Mouse (Mus musculus) CH12F3 (cell line): ENCODE measurements around the gene Tiparp.

Experiments
- in situ Hi-C: fragments of 300-500 bp; cut with MboI; formaldehyde crosslinking; loops from 2 replicates; pipeline ENCODE4 v1.14.3; 2020; ENCODE audit warnings: low sequenced_read_pairs

Gene Tiparp

GRCm38 (mm10) chr3:65527691-65528601, at the start of gene Tiparp:
Gene Tiparp (plus strand): TSS chr3:65528410.
- in situ Hi-C loops: no loop called here

- in situ Hi-C loops: no loop called here
Observed at GRCm38 (mm10) chr3:65480676-65481075, 47.5 kb upstream of the Tiparp start.

DNA sequence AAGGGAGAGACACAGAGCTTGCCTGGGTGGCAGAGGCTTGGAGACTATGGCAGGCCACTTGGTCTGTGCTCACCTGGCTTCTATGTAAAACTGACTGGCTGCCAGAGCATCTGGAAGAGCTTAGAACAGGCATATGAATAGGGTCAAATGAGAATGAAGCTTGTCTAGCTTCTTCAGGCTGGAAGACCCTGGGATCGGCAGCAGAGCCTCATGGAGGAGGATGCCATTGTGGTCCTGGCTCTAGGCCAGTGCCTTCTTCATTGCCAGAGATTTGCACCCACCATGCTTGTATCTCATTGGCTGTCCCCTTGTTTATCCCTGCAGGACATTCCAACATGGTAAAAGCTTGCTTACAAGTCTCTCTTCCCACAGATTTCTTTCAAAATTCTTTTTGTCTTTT, 45.9 kb upstream of the Tiparp start:
- in situ Hi-C loops: no loop called here

- in situ Hi-C loops: no loop called here
Observed at GRCm38 (mm10) chr3:65482698-65483407, 45.4 kb upstream of the Tiparp start.

DNA sequence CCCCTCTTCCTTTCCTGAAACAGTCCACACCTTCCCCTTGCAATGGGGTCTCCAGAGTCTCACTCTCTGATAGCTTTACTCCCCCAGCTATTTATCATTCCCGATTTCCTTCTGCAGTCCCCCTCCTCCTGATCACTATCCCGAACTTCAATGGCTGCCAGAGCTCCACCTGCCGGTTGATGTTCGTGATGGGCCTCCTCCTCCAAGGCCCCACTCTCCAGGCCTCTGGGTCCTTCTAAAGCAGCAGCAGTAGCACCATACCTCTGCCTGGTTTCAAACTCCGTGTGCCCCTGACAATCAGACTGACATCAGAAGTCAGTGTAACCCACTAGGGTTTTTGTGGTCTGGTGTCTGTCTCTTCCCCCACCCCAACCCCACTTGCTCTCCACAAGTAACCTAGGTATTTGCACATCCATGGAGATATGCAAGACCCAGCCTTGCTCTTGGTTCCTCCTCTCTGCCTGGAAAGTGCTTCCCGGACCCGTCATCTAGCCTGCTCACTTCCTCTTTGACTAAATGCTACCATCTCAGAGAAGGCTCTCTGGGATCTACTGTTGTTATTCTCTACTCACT, 44.0 kb upstream of the Tiparp start:
- in situ Hi-C loops: no loop called here

GRCm38 (mm10) chr3:65487419-65488088, 40.7 kb upstream of the Tiparp start:
- in situ Hi-C loops: no loop called here

GRCm38 (mm10) chr3:65488556-65489244, 39.5 kb upstream of the Tiparp start:
- in situ Hi-C loops: no loop called here

DNA sequence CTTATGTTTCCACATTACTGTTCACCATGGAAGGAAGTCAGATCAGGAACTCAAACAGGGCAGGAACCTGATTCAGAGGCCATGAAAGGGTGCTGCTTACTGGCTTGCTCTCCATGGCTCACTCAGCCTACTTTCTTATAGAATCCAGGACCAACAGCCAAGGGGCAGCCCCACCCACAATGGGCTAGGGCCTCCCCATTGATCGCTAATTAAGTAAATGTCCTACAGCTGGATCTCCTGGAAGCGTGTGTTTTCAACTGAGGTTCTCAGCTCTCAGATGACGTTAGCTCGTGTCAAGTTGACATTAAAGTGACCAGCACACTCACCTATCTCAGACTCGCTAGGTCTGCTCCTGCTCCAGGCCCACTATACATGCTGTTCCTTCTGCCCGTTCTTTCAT, 38.6 kb upstream of the Tiparp start:
- in situ Hi-C loops: no loop called here

DNA sequence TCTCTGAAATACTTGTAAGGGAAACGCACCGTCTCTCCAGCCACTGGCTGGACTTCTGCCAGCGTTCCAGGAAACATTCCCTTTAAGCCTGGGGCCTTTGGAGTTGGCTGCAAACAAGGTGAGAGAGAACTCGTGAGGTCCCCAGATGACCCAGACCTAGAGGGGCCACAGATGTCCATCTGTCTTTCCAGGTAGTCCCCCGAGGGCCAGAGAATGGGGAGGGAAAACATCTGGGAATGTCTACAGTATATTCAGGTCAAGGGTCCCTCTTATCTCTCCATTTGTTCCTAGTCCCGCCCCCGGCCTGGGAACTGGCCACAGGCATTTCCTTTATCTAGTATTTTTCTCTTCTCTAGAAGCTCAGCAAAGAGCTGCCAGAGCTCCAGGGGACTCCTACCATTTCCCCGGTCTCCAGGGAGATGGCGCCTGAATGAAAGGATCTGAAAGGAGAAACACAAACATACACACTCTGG, 33.9 kb upstream of the Tiparp start:
- in situ Hi-C loops: no loop called here

DNA sequence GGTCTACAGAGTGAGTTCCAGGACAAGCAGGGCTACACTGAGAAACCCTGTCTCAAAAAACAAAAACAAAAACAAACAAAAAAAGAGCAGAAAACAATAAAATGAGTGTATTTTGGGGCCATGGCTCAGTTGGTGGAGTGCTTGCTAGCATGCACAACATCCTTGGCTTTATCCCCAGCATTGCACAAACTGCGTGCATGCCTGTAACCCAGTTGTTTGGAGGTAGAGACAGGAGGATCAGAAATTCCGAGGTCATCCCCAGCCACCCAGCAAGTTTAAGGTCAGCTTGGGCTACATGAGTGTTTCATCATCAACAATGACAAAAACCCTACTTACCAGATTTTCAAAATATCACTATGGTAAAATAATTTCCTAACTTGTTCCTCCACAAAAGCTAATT, 20.4 kb upstream of the Tiparp start:
- in situ Hi-C loops: no loop called here

DNA sequence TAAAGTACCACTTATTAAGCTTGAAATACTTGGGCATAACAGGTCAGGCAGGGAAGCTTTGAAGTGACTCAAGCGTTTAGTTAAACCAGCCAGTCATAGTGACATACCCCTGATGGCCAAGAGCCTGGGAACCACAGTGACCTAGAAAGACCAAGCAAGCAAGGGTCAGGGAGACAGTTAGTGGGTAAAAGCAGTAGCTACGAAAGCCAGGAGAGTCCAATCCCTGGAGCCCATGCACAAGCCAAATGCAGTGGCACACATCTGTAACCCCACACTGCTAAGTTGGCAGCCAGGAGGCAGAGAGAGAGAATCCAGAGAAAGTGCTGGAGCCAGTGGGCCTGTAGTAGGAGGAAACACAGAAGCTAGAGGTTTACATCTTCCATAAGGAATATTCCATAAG, 17.6 kb upstream of the Tiparp start:
- in situ Hi-C loops: no loop called here

GRCm38 (mm10) chr3:65515751-65516150, 12.5 kb upstream of the Tiparp start:
- in situ Hi-C loops: no loop called here

DNA sequence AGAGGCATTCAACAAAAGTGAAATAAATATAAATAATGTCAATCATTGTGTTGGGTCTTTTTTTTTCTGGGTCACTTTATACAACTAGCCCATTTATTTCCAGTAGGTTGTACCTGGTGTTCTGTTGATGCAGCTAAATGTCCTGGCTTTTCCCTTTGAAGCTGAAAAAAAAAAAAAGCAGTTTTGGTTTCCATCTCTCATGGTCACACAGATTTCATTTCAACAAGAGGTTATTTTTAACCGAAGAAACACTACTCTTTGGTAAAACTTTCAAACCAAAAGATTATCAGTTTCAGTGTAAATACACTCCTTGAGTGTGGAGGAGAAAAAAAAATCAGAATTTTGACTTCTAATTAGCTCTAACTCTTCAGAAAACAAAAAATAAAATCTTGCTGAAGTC, 11.7 kb upstream of the Tiparp start:
- in situ Hi-C loops: no loop called here

GRCm38 (mm10) chr3:65517141-65517540, 11.1 kb upstream of the Tiparp start:
- in situ Hi-C loops: no loop called here

DNA sequence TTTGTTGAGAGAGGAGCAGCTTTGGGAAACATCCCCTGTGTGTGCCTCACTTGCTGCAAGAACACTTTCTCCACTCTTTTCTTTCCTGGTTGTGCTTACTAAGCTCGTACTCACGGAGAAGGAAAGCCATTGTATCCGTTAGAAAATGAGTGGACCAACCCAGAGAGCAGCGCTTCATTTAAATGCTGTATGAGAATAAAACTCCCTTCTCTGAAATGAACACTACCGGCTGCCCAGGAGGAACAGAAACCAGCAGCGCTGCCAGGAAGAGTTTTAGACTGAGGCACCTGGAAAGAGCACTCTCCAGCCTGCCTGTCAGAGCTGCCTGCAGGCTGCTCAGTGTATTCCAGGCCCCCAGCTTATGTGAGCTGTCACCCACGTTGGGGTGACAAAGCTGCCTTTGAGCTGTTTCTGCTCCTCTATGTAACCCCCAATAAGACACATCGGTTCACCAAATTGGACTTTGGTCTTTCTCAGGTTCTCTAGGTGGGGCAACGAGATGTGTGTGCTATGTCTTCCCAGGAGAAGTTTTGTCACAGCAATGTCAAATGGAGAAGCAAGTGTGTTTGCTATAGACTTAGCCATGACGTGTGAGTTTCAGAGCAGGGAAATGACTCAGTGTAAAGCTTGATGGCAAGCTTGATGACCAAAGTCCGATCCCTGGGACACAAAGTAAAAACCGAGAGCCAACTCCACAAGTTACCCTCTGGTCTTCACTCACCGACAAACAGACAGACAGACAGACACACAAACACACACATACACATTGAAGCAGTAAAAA, 10.3 kb upstream of the Tiparp start:
- in situ Hi-C loops: no loop called here

- in situ Hi-C loops: no loop called here
Observed at GRCm38 (mm10) chr3:65521391-65521790, 6.8 kb upstream of the Tiparp start.

DNA sequence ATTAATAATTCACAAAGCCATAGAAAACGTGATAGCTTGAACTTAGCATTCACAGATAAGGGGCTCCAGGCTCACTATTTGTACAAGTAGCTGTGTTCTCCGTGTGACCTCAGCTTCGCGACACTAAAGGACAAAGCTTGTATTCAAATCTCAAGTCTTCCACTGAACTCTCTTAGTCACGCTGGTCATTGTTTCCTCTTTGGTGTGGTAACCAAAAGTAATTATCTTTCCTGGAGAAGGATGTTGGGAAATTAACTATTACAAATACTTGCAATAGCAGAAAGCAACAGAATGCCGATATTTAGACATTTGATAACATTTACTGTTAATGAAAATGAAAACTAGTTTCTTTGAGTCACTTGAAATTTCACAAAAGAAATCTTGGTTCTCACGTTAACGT, 4.8 kb upstream of the Tiparp start:
- in situ Hi-C loops: no loop called here

- in situ Hi-C loops: no loop called here
Observed at GRCm38 (mm10) chr3:65525731-65526130, 2.5 kb upstream of the Tiparp start.

DNA sequence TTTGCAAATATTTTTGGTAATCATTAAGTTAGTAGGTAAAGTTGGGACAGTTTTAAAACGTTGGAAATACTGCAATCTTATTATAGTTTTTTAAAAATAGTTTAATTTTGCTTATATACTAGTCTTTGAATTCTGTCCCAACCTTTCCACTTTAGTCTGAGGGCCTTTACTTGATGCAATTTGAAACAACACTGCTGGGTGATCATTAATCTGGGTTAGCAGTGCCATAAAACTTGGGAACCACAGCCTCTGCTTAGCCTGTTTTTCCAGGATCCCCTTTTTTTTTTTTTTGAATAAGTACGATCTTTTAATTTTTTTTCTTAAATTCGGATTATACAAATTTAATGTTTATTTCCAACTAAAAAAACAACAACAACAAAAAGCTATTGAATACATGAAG, 1.0 kb upstream of the Tiparp start:
- in situ Hi-C loops: no loop called here
